ENCODE assay signal across 8 mouse cellular contexts in genomic region chr2:18688708-18689063, GRCm38 (mm10). TPM values are rescaled to one million over a fixed set of nuclear protein-coding genes. Genes with fewer than 3 reads are reported as not detected.
A peak's percentile ranks its signal among the peaks of the same experiment; 100 is the strongest.
DNase-seq lines count a peak whose midpoint lies in the region; ATAC-seq and TF ChIP-seq lines count a peak whose summit lies in the region.

No protein-coding gene starts in this region.

- no peaks in the 10 kb centered on the region for H3K36me3 ChIP-seq in forebrain, embryonic 16.5 days (ENCODE audit: control insufficient read depth, insufficient read depth)
- H3K36me3 ChIP-seq in hindbrain, postnatal 0 days (ENCODE audit: insufficient read depth, low read length): no peaks in the 10 kb centered on the region; the same call in 1 of the 2 replicates
- H3K36me3 ChIP-seq in liver, embryonic 12.5 days: peaks cover 5% of the 10 kb centered on the region; the same call in 1 of the 2 replicates
- peaks cover 10% of the 10 kb centered on the region for H3K36me3 ChIP-seq in myocyte (ENCODE audit: control insufficient read depth, insufficient read depth)

- H3K9ac ChIP-seq in forebrain, embryonic 16.5 days (replicated peaks; ENCODE audit: low read depth, low read length): no peak overlapping the region
- no peak overlapping the region for H3K9ac ChIP-seq in hindbrain, postnatal 0 days (replicated peaks; ENCODE audit: low read length)
- no peak overlapping the region for H3K9ac ChIP-seq in liver, embryonic 12.5 days

- TF ChIP-seq CTCF in hindbrain, postnatal 0 days (IDR thresholded peaks at IDR 0.05; ENCODE audit: low read depth): no peak

- no peak overlapping the region for H3K27ac ChIP-seq in forebrain, embryonic 16.5 days (ENCODE audit: low read length)
- no peak overlapping the region for H3K27ac ChIP-seq in hindbrain, postnatal 0 days
- no peak overlapping the region for H3K27ac ChIP-seq in liver, embryonic 12.5 days

- peak; percentile 35; the same call in 1 of the 2 replicates for ATAC-seq in forebrain, embryonic 16.5 days
- ATAC-seq in hindbrain, postnatal 0 days: peak; percentile 43
- peak; percentile 21; the same call in 1 of the 2 replicates for ATAC-seq in liver, embryonic 12.5 days

- peaks cover 37% of the 10 kb centered on the region for H3K27me3 ChIP-seq in forebrain, embryonic 16.5 days (replicated peaks; ENCODE audit: control insufficient read depth, insufficient read depth, low read length)
- peaks cover 65% of the 10 kb centered on the region for H3K27me3 ChIP-seq in hindbrain, postnatal 0 days (ENCODE audit: insufficient read depth, low read length)
- peaks cover 75% of the 10 kb centered on the region for H3K27me3 ChIP-seq in liver, embryonic 12.5 days (replicated peaks)
- no peaks in the 10 kb centered on the region for H3K27me3 ChIP-seq in myocyte (ENCODE audit: control insufficient read depth, insufficient read depth, insufficient read length)

- no peaks in the 10 kb centered on the region for H3K9me3 ChIP-seq in forebrain, embryonic 16.5 days (ENCODE audit: control insufficient read depth, low read length)
- H3K9me3 ChIP-seq in hindbrain, postnatal 0 days (ENCODE audit: low read length): no peaks in the 10 kb centered on the region
- no peaks in the 10 kb centered on the region for H3K9me3 ChIP-seq in liver, embryonic 12.5 days (replicated peaks)

- peak overlapping the region; percentile 53 for H3K4me3 ChIP-seq in forebrain, embryonic 16.5 days (replicated peaks; ENCODE audit: low read length)
- peak overlapping the region; percentile 43 for H3K4me3 ChIP-seq in hindbrain, postnatal 0 days (ENCODE audit: low read length)
- peak overlapping the region; percentile 47 for H3K4me3 ChIP-seq in liver, embryonic 12.5 days
- peak overlapping the region; percentile 35 for H3K4me3 ChIP-seq in myocyte

- peak overlapping the region; percentile 82 for H3K4me2 ChIP-seq in forebrain, embryonic 16.5 days (ENCODE audit: low read length)
- peak overlapping the region; percentile 66 for H3K4me2 ChIP-seq in hindbrain, postnatal 0 days (ENCODE audit: low read depth, low read length)
- peak overlapping the region; percentile 68 for H3K4me2 ChIP-seq in liver, embryonic 12.5 days
- H3K4me2 ChIP-seq in myocyte (ENCODE audit: low read depth): peak overlapping the region; percentile 74

- peak; percentile 15 for DNase-seq in kidney, adult 11 months
- no peak for DNase-seq in kidney, adult 9 months
- DNase-seq in adrenal gland, postnatal 36 days: peak; percentile 60 to 75
- peak; percentile 79 for DNase-seq in hindbrain, postnatal 0 days (ENCODE audit: low spot score)
- peak; percentile 62 for DNase-seq in thymus, postnatal 25 days

- H3K79me2 ChIP-seq in myocyte (ENCODE audit: control insufficient read depth, insufficient read depth): no peaks in the 10 kb centered on the region

- peak overlapping the region; percentile 16 for H3ac ChIP-seq in myocyte (ENCODE audit: control insufficient read depth, insufficient read length)

- peaks cover 23% of the 10 kb centered on the region for H3K4me1 ChIP-seq in forebrain, embryonic 16.5 days (replicated peaks; ENCODE audit: control insufficient read depth, insufficient read depth, low read length)
- 0 out of 2 replicates have a peak, but pooled peaks cover 6% of the 10 kb centered on the region for H3K4me1 ChIP-seq in hindbrain, postnatal 0 days (ENCODE audit: insufficient read depth, low read length)
- H3K4me1 ChIP-seq in liver, embryonic 12.5 days: peaks cover 22% of the 10 kb centered on the region

- no peak for TF ChIP-seq POLR2A in myocyte (IDR thresholded peaks at IDR 0.05; ENCODE audit: insufficient read length, low read depth)

- WGBS in forebrain, embryonic 16.5 days: under 1% methylated on average over 35 of the region's 45 CpGs
- under 1% methylated on average over 45 of the region's 45 CpGs for WGBS in hindbrain, postnatal 0 days
- under 1% methylated on average over 45 of the region's 45 CpGs for whole genome bisulfite sequencing in liver, embryonic 12.5 days (ENCODE audit: insufficient replicate concordance)

TF ChIP-seq in myocyte, 11 proteins besides CTCF, POLR2A, EP300 and RAD21:
- no peak for TF ChIP-seq MYOG (IDR thresholded peaks at IDR 0.05; ENCODE audit: control insufficient read depth in 1 of 3, insufficient read depth in 1 of 3, insufficient read length in 2 of 3, low read depth in 2 of 3)
- TF ChIP-seq TCF3 (IDR thresholded peaks at IDR 0.05; ENCODE audit: insufficient read length, low read depth): no peak
- no peak for TF ChIP-seq MYOD1 (IDR thresholded peaks at IDR 0.05; ENCODE audit: control insufficient read depth in 1 of 3, insufficient read length in 2 of 3, low read depth in 2 of 3)
- TF ChIP-seq CEBPB (IDR thresholded peaks at IDR 0.05; ENCODE audit: insufficient read depth, poor library complexity, severe bottlenecking): no peak
- TF ChIP-seq E2F4 (IDR thresholded peaks at IDR 0.05; ENCODE audit: insufficient read depth): no peak
- no peak for TF ChIP-seq REST (IDR thresholded peaks at IDR 0.05; ENCODE audit: insufficient read depth, insufficient read length)
- TF ChIP-seq SRF (IDR thresholded peaks at IDR 0.05; ENCODE audit: control insufficient read depth, insufficient read length, low read depth): no peak
- no peak for TF ChIP-seq POLR2AphosphoS2 (IDR thresholded peaks at IDR 0.05; ENCODE audit: insufficient read length, low read depth)
- no peak for TF ChIP-seq MAX (IDR thresholded peaks at IDR 0.05; ENCODE audit: low read depth)
- TF ChIP-seq USF1 (IDR thresholded peaks at IDR 0.05; ENCODE audit: low read depth): no peak
- no peak for TF ChIP-seq TCF12 (IDR thresholded peaks at IDR 0.05; ENCODE audit: insufficient read depth, poor library complexity, severe bottlenecking)

RNA-seq across cellular contexts. Expression of gene Spag6, which starts 5.1 kb away (rescaled TPM):
- total RNA-seq in adrenal gland, postnatal 36 days (2021): under 1 TPM in 1 of 2 experiments, not detected in 1; 0.33 TPM
- not detected in 2 replicates for polyA plus RNA-seq in forebrain, embryonic 16.5 days (2015; fragmentation: Nextera tagmentation; extraction: Ambion mirVana)
- not detected in 2 replicates for total RNA-seq in hindbrain, postnatal 0 days (2014; rRNA removed)
- polyA plus RNA-seq in hindbrain, postnatal 0 days (2015; fragmentation: Nextera tagmentation; extraction: Ambion mirVana): 0.09 and 0.20 TPM in 2 replicates
- polyA plus RNA-seq in liver, embryonic 12.5 days (2016; fragmentation: Nextera tagmentation; extraction: Ambion mirVana): not detected in 2 replicates
- polyA plus RNA-seq in myocyte (2012; fragmentation: generic; extraction: Trizol): 0.62 TPM

RNA-seq across cellular contexts. Expression of gene Bmi1, which starts 11.9 kb away (rescaled TPM):
- total RNA-seq in adrenal gland, postnatal 36 days (2021): 10 to 100 TPM; 51.9 to 73.7 TPM
- 34.8 and 40.9 TPM in 2 replicates for polyA plus RNA-seq in forebrain, embryonic 16.5 days (2015; fragmentation: Nextera tagmentation; extraction: Ambion mirVana)
- total RNA-seq in hindbrain, postnatal 0 days (2014; rRNA removed): 37.2 and 61.9 TPM in 2 replicates
- polyA plus RNA-seq in hindbrain, postnatal 0 days (2015; fragmentation: Nextera tagmentation; extraction: Ambion mirVana): 11.8 and 14.0 TPM in 2 replicates
- polyA plus RNA-seq in liver, embryonic 12.5 days (2016; fragmentation: Nextera tagmentation; extraction: Ambion mirVana): 9.5 and 9.7 TPM in 2 replicates
- polyA plus RNA-seq in myocyte (2012; fragmentation: generic; extraction: Trizol): 15.6 TPM

RNA-seq across cellular contexts. Expression of gene Commd3, which starts 16.5 kb away (rescaled TPM):
- 100 to 1,000 TPM in 1 of 2 experiments, 10 to 100 TPM in 1; 83.7 to 113 TPM for total RNA-seq in adrenal gland, postnatal 36 days (2021)
- 291 TPM in 2 replicates for polyA plus RNA-seq in forebrain, embryonic 16.5 days (2015; fragmentation: Nextera tagmentation; extraction: Ambion mirVana)
- 137 and 185 TPM in 2 replicates for total RNA-seq in hindbrain, postnatal 0 days (2014; rRNA removed)
- 187 and 191 TPM in 2 replicates for polyA plus RNA-seq in hindbrain, postnatal 0 days (2015; fragmentation: Nextera tagmentation; extraction: Ambion mirVana)
- polyA plus RNA-seq in liver, embryonic 12.5 days (2016; fragmentation: Nextera tagmentation; extraction: Ambion mirVana): 102 TPM in 2 replicates
- polyA plus RNA-seq in myocyte (2012; fragmentation: generic; extraction: Trizol): 121 TPM
